Mouse (Mus musculus) forebrain, embryonic 15.5 days (tissue): ENCODE results near the gene Frat2. TPM values are rescaled to one million over a fixed set of nuclear protein-coding genes. Genes with fewer than 3 reads are reported as not detected.

Experiments used
- polyA plus RNA-seq: library from polyadenylated mRNA; unstranded; fragments of >200 nt; fragmentation: Nextera tagmentation; extraction: Ambion mirVana; gene quantifications from 2 replicates; pipeline ENCODE4 v1.2.1, GENCODE M21; 2015

Gene Frat2
- polyA plus RNA-seq, 1 experiment from 2014 or later, result 16.9 TPM

Other genes starting within 250 kb of the Frat2 start
- 17.5 and 21.0 TPM in 2 replicates for gene Slit1, start 104.5 kb downstream of the Frat2 start, polyA plus RNA-seq
- gene Arhgap19, start 46.1 kb downstream of the Frat2 start, polyA plus RNA-seq, result 10.6 and 11.2 TPM in 2 replicates
- gene Frat1, start 18.2 kb downstream of the Frat2 start, polyA plus RNA-seq, result 34.7 and 35.1 TPM in 2 replicates
- gene Rrp12, start 48.0 kb upstream of the Frat2 start, polyA plus RNA-seq, result 16.7 and 17.3 TPM in 2 replicates
- gene Pgam1, start 63.8 kb upstream of the Frat2 start, polyA plus RNA-seq, result 463 and 466 TPM in 2 replicates
- gene Exosc1, start 85.3 kb upstream of the Frat2 start, polyA plus RNA-seq, result 76.8 and 78.4 TPM in 2 replicates
- gene Zdhhc16, start 85.3 kb upstream of the Frat2 start, polyA plus RNA-seq, result 88.5 and 96.9 TPM in 2 replicates
- 34.8 and 36.4 TPM in 2 replicates for gene Mms19, start 133.0 kb upstream of the Frat2 start, polyA plus RNA-seq
- gene Ubtd1, start 133.6 kb upstream of the Frat2 start, polyA plus RNA-seq, result 8.7 and 9.9 TPM in 2 replicates
- gene Ankrd2, start 187.9 kb upstream of the Frat2 start, polyA plus RNA-seq, result 0.36 and 0.51 TPM in 2 replicates
- gene Hoga1, start 197.5 kb upstream of the Frat2 start, polyA plus RNA-seq, result 0.96 and 1.2 TPM in 2 replicates
- not detected in 2 replicates for gene 4933411K16Rik, start 204.1 kb upstream of the Frat2 start, polyA plus RNA-seq
- gene Morn4, start 238.2 kb upstream of the Frat2 start, polyA plus RNA-seq, result 163 and 169 TPM in 2 replicates
- 29.4 and 33.6 TPM in 2 replicates for gene Pi4k2a, start 242.3 kb upstream of the Frat2 start, polyA plus RNA-seq